Mouse (Mus musculus): ENCODE measurements at regions not wholly inside any gene's neighbourhood (a gene's known extent, or its start where the extent isn't known, plus 50 kb on each side); places are given as distances from the start of the nearest gene placed in this dataset.

DNA sequence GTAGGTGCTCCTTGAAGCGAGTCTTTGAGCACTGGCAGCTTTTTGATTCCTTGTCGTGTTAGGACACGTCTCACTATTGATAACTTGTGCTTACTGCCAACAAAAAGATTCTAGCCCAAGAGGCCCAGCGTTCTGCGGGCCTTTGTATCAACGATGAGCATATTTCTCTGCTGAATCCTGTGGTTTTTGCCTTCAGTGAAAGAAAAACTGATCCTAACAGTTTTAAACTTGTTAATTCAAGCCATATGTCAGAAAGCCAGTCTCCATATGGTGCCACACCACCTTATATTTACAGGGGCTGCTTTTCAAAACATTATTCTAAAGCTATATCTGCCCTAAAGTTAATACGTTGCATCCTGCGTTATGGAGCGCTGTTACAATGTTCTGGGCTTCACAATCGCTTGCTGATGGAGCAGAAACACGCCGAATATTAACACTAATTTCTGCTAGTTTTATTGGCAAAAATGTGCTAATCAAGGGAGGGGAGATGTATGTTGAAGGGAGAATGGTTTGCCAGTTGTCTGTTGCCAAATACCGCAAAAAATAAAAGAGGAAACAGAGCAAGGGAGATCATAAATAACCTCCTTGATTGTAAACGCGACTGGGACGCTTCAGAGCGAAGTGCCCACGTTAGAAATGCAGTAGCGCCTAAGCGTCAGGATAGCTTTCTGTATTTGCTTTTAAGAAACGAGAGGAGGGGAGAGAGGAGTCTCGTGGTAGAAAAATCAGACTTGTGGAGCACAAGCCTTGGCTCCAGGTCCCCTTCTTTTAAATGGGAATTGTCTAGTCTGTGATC is 229.9 kb downstream of the Tmem182 start:
- no peaks in the 10 kb centered on the region for H3K4me1 ChIP-seq (ENCODE audit: control insufficient read depth, insufficient read depth, low read length)
- TF ChIP-seq CTCF (IDR thresholded peaks at IDR 0.05; ENCODE audit: insufficient read depth, low read depth, low read length) (no peak), POLR2A (IDR thresholded peaks at IDR 0.05; ENCODE audit: insufficient read depth, low read depth, low read length) (no peak)
- 75% methylated on average over 22 of the region's 22 CpGs for WGBS
- H3K4me3 ChIP-seq (ENCODE audit: insufficient read depth, low read depth, low read length): no peak overlapping the region
- no peak overlapping the region for H3K27ac ChIP-seq (ENCODE audit: insufficient read depth, low read depth, low read length)

DNA sequence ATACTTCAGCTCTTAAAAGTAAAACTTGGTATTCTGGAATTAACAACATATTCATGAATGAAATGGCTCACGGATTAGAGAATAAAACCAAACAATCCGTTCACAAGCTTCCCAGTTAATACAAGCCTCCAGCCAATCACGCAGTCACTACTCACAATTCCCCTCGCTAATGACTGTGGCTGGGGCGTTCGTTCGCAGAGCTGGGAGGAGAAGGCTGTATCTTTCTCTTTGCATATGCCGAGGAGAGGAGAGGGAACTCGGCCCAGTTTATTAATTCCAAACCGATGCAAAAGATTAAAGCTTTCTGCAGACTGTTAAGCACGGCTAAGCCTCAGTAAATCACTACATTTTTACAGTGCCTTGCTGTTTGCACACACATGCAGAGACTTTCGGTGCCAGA is 231.5 kb downstream of the Tmem182 start:
- no peaks in the 10 kb centered on the region for H3K4me1 ChIP-seq (ENCODE audit: control insufficient read depth, insufficient read depth, low read length)
- H3K27ac ChIP-seq (ENCODE audit: insufficient read depth, low read depth, low read length): no peak overlapping the region
- TF ChIP-seq CTCF (IDR thresholded peaks at IDR 0.05; ENCODE audit: insufficient read depth, low read depth, low read length) (no peak), POLR2A (IDR thresholded peaks at IDR 0.05; ENCODE audit: insufficient read depth, low read depth, low read length) (no peak)
- WGBS: 15% methylated on average over 12 of the region's 12 CpGs
- no peak overlapping the region for H3K4me3 ChIP-seq (ENCODE audit: insufficient read depth, low read depth, low read length)

DNA sequence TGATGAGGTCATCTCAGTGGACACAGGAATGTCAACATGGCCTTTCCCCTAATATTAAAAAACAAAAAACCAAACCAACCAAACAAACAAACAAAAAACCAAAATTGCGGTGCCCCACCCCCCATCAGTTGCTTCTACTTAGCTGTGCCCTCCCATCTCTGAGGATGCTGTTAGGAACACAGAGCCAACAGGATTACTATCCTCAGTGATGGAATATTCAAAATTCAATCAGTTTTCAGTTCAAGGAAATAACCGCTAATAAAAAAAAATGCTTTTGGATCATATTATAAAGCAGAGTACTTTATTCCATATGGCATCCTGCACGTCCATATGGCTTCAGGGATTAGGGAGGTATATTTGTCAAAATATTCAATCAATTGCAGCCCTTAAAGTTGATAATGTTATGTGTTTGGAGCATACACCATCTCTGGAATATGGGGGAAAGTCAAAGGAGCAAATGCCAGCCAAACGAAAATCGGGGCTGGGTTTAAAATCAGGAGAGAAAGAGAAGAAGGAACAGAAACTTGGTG is 249.1 kb downstream of the Tmem182 start:
- Histone ChIP-seq H3K4me3 (ENCODE audit: insufficient read depth, low read depth, low read length) (no peak overlapping the region), H3K27ac (ENCODE audit: insufficient read depth, low read depth, low read length) (no peak overlapping the region), H3K4me1 (ENCODE audit: control insufficient read depth, insufficient read depth, low read length) (no peaks in the 10 kb centered on the region)
- 84% methylated on average over 5 of the region's 5 CpGs for WGBS
- TF ChIP-seq CTCF (IDR thresholded peaks at IDR 0.05; ENCODE audit: insufficient read depth, low read depth, low read length): no peak
- no peak for TF ChIP-seq POLR2A (IDR thresholded peaks at IDR 0.05; ENCODE audit: insufficient read depth, low read depth, low read length)

DNA sequence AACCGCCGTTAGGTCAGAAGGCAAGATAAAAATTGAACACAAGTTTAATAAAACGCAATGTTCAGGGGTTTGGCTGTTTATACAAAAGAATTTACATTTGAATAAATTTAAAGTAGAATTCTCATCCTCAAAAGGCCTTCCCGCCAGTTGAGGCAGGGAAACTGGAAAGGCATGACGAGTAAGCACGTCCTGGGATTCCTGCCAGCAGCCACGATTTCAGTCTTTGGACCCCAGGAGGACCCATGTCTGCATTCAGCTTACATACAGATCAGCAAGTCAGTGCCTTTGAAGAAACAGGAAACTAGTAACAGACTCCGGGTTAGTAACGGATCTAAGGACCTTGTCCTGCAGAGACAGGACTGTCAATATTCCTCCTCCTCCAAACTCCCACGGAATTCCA is 250.4 kb downstream of the Tmem182 start:
- no peak overlapping the region for H3K27ac ChIP-seq (ENCODE audit: insufficient read depth, low read depth, low read length)
- WGBS: 78% methylated on average over 10 of the region's 10 CpGs
- H3K4me1 ChIP-seq (ENCODE audit: control insufficient read depth, insufficient read depth, low read length): no peaks in the 10 kb centered on the region
- no peak overlapping the region for H3K4me3 ChIP-seq (ENCODE audit: insufficient read depth, low read depth, low read length)
- TF ChIP-seq POLR2A (IDR thresholded peaks at IDR 0.05; ENCODE audit: insufficient read depth, low read depth, low read length): no peak
- no peak for TF ChIP-seq CTCF (IDR thresholded peaks at IDR 0.05; ENCODE audit: insufficient read depth, low read depth, low read length)

- 49% methylated on average over 10 of the region's 10 CpGs for WGBS
- H3K4me3 ChIP-seq (ENCODE audit: insufficient read depth, low read depth, low read length): no peak overlapping the region
- H3K4me1 ChIP-seq (ENCODE audit: control insufficient read depth, insufficient read depth, low read length): no peaks in the 10 kb centered on the region
- no peak for TF ChIP-seq POLR2A (IDR thresholded peaks at IDR 0.05; ENCODE audit: insufficient read depth, low read depth, low read length)
- no peak overlapping the region for H3K27ac ChIP-seq (ENCODE audit: insufficient read depth, low read depth, low read length)
These were observed 259.7 kb downstream of the Tmem182 start for GRCm38 (mm10) chr1:41065130-41065529.

GRCm38 (mm10) chr1:41104869-41105268 is 299.5 kb downstream of the Tmem182 start:
- Histone ChIP-seq H3K4me3 (ENCODE audit: insufficient read depth, low read depth, low read length) (no peak overlapping the region), H3K4me1 (ENCODE audit: control insufficient read depth, insufficient read depth, low read length) (no peaks in the 10 kb centered on the region), H3K27ac (ENCODE audit: insufficient read depth, low read depth, low read length) (no peak overlapping the region)
- 83% methylated on average over 5 of the region's 5 CpGs for WGBS
- TF ChIP-seq POLR2A (IDR thresholded peaks at IDR 0.05; ENCODE audit: insufficient read depth, low read depth, low read length) (no peak), CTCF (IDR thresholded peaks at IDR 0.05; ENCODE audit: insufficient read depth, low read depth, low read length) (no peak)

DNA sequence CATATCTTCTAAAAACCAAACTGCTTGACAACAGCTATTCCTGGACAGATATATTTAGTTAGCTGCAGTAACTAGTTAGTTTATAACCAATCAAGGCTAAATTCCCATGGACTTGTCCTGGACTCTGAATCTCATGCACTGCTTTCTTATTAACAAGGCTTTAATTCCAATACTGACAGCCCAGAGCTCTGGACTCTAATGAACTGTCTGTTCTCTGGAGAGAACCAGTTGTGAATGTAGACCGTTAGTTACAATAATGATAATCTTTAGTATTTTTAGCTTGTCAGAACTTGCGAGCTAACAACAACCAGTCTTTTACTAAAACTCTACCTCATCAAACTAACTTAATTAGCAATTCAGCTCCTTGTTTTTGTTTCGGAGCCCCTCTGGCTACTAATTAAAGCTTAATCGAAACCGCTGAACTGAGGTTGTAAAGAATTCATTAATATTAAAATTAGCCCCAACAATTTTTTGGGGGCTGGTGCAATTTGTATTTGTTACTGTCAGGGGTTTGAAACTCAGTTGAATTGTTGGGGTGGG is 316.3 kb downstream of the Tmem182 start:
- Histone ChIP-seq H3K4me3 (ENCODE audit: insufficient read depth, low read depth, low read length) (no peak overlapping the region), H3K27ac (ENCODE audit: insufficient read depth, low read depth, low read length) (no peak overlapping the region), H3K4me1 (ENCODE audit: control insufficient read depth, insufficient read depth, low read length) (no peaks in the 10 kb centered on the region)
- WGBS: 26% methylated on average over 5 of the region's 5 CpGs
- TF ChIP-seq CTCF (IDR thresholded peaks at IDR 0.05; ENCODE audit: insufficient read depth, low read depth, low read length): no peak
- no peak for TF ChIP-seq POLR2A (IDR thresholded peaks at IDR 0.05; ENCODE audit: insufficient read depth, low read depth, low read length)

GRCm38 (mm10) chr1:41131410-41131809 is 326.0 kb downstream of the Tmem182 start:
- Histone ChIP-seq H3K4me3 (ENCODE audit: insufficient read depth, low read depth, low read length) (no peak overlapping the region), H3K4me1 (ENCODE audit: control insufficient read depth, insufficient read depth, low read length) (peaks cover 6% of the 10 kb centered on the region), H3K27ac (ENCODE audit: insufficient read depth, low read depth, low read length) (no peak overlapping the region)
- 18% methylated on average over 9 of the region's 9 CpGs for WGBS
- TF ChIP-seq POLR2A (IDR thresholded peaks at IDR 0.05; ENCODE audit: insufficient read depth, low read depth, low read length): no peak
- TF ChIP-seq CTCF (IDR thresholded peaks at IDR 0.05; ENCODE audit: insufficient read depth, low read depth, low read length): no peak

DNA sequence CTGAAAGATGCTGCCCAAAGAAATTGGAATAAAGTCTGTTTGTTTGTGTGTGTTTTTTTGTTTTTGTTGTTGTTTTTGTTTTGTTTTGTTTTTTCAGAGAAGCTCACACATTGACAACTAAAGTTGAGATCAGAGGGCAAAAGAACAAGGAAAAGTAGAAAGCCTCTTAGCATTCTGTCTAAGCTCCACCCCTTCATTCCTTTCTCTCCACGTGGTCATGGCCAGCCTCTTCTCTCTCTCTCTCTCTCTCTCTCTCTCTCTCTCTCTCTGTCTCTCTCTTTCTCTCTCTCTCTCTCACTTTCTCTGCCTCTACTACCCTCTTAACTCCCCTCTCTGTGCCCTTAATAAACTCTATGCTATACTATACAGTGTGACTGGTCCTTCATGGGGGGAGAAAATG is 327.7 kb downstream of the Tmem182 start:
- no peak overlapping the region for H3K4me3 ChIP-seq (ENCODE audit: insufficient read depth, low read depth, low read length)
- TF ChIP-seq CTCF (IDR thresholded peaks at IDR 0.05; ENCODE audit: insufficient read depth, low read depth, low read length) (no peak), POLR2A (IDR thresholded peaks at IDR 0.05; ENCODE audit: insufficient read depth, low read depth, low read length) (no peak)
- H3K4me1 ChIP-seq (ENCODE audit: control insufficient read depth, insufficient read depth, low read length): peaks cover 6% of the 10 kb centered on the region
- H3K27ac ChIP-seq (ENCODE audit: insufficient read depth, low read depth, low read length): no peak overlapping the region
- WGBS: 14% methylated on average over 1 of the region's 1 CpGs
